Mouse (Mus musculus) limb, embryonic 13.5 days (tissue): ENCODE data around the gene C87499. TPM values are rescaled to one million over a fixed set of nuclear protein-coding genes. Genes with fewer than 3 reads are reported as not detected.

Experiments
- polyA plus RNA-seq: library from polyadenylated mRNA; unstranded; fragments of >200 nt; fragmentation: Nextera tagmentation; extraction: Ambion mirVana; gene quantifications from 2 replicates; pipeline ENCODE4 v1.2.1, GENCODE M21; 2015

The C87499 gene
- polyA plus RNA-seq, 1 experiment from 2014 or later: not detected

Other genes starting within 250 kb of the C87499 start
- gene Hacd4, start 195.5 kb downstream of the C87499 start, polyA plus RNA-seq: 6.8 TPM in 2 replicates
- gene Ifnb1, start 111.6 kb downstream of the C87499 start, polyA plus RNA-seq: not detected in 2 replicates
- gene Ifna15, start 76.2 kb downstream of the C87499 start, polyA plus RNA-seq: not detected in 2 replicates
- not detected in 2 replicates for gene Ifna14, start 62.6 kb downstream of the C87499 start, polyA plus RNA-seq
- not detected in 2 replicates for gene Ifna9, start 42.0 kb downstream of the C87499 start, polyA plus RNA-seq
- gene Ifna12, start 31.0 kb downstream of the C87499 start, polyA plus RNA-seq: not detected in 2 replicates
- not detected in 2 replicates for gene Ifna13, start 10.0 kb upstream of the C87499 start, polyA plus RNA-seq
- not detected in 2 replicates for gene Ifna16, start 42.5 kb upstream of the C87499 start, polyA plus RNA-seq
- not detected in 2 replicates for gene Ifna2, start 49.5 kb upstream of the C87499 start, polyA plus RNA-seq
- not detected in 2 replicates for gene Ifnab, start 56.9 kb upstream of the C87499 start, polyA plus RNA-seq
- 1.0 and 1.1 TPM in 2 replicates for gene Gm26566, start 87.4 kb upstream of the C87499 start, polyA plus RNA-seq
- 123 and 130 TPM in 2 replicates for gene Klhl9, start 88.1 kb upstream of the C87499 start, polyA plus RNA-seq
- not detected in 2 replicates for gene Gm13271, start 120.5 kb upstream of the C87499 start, polyA plus RNA-seq
- gene Gm13283, start 125.7 kb upstream of the C87499 start, polyA plus RNA-seq: 0.34 and 0.45 TPM in 2 replicates
- 0.46 and 0.59 TPM in 2 replicates for gene Gm13290, start 139.4 kb upstream of the C87499 start, polyA plus RNA-seq
- gene Gm13289, start 142.5 kb upstream of the C87499 start, polyA plus RNA-seq: not detected in 2 replicates
- gene Gm13272, start 145.4 kb upstream of the C87499 start, polyA plus RNA-seq: not detected in 2 replicates
- gene Ifnz, start 147.7 kb upstream of the C87499 start, polyA plus RNA-seq: 0.27 and 0.41 TPM in 2 replicates
- not detected in 2 replicates for gene Gm13276, start 151.3 kb upstream of the C87499 start, polyA plus RNA-seq
- not detected in 2 replicates for gene Gm13277, start 154.2 kb upstream of the C87499 start, polyA plus RNA-seq
- gene Gm13278, start 157.1 kb upstream of the C87499 start, polyA plus RNA-seq: not detected in 2 replicates
- not detected in 2 replicates for gene Gm13275, start 160.1 kb upstream of the C87499 start, polyA plus RNA-seq
- gene Gm13279, start 163.0 kb upstream of the C87499 start, polyA plus RNA-seq: not detected in 2 replicates
- gene Gm13285, start 165.3 kb upstream of the C87499 start, polyA plus RNA-seq: 0.76 and 1.0 TPM in 2 replicates
- not detected in 2 replicates for gene Gm13287, start 168.8 kb upstream of the C87499 start, polyA plus RNA-seq
- gene Gm13288, start 171.1 kb upstream of the C87499 start, polyA plus RNA-seq: not detected in 2 replicates
- not detected in 2 replicates for gene Ifna7, start 181.8 kb upstream of the C87499 start, polyA plus RNA-seq
- not detected in 2 replicates for gene Ifna11, start 185.5 kb upstream of the C87499 start, polyA plus RNA-seq
- not detected in 2 replicates for gene Ifna6, start 193.0 kb upstream of the C87499 start, polyA plus RNA-seq
- not detected in 2 replicates for gene Ifna5, start 201.1 kb upstream of the C87499 start, polyA plus RNA-seq
- not detected in 2 replicates for gene Ifna4, start 207.4 kb upstream of the C87499 start, polyA plus RNA-seq
- gene Ifna1, start 215.7 kb upstream of the C87499 start, polyA plus RNA-seq: not detected in 2 replicates
- not detected in 2 replicates for gene Ifne, start 245.8 kb upstream of the C87499 start, polyA plus RNA-seq